Mouse (Mus musculus) midbrain, embryonic 10.5 days (tissue): ENCODE data around the gene Gnb1. TPM values are rescaled to one million over a fixed set of nuclear protein-coding genes. Genes with fewer than 3 reads are reported as not detected.

ENCODE experiments used
- DNase-seq: peaks from one replicate; pipeline ENCODE4 v3.0.0-alpha.2; 2017; ENCODE audit warnings: low spot score
- H3K27ac ChIP-seq: fragments of 300-500 bp; sonication (generic); replicated peaks from 2 replicates; pipeline ENCODE4 v1.5.1; 2016; ENCODE audit warnings: mild to moderate bottlenecking
- H3K27me3 ChIP-seq: fragments of 300-500 bp; sonication (generic); 2 replicates; pipeline ENCODE4 v1.6.1; 2016; ENCODE audit warnings: low read depth, mild to moderate bottlenecking; ENCODE audit not compliant: poor library complexity, severe bottlenecking
- H3K36me3 ChIP-seq: fragments of 300-500 bp; sonication (generic); 2 replicates; pipeline ENCODE4 v1.6.1; 2016; ENCODE audit warnings: mild to moderate bottlenecking, moderate library complexity
- H3K4me1 ChIP-seq: fragments of 300-500 bp; sonication (generic); 2 replicates; pipeline ENCODE4 v1.6.1; 2016
- H3K4me3 ChIP-seq: fragments of 300-500 bp; sonication (generic); 2 replicates; pipeline ENCODE4 v1.5.1; 2016; ENCODE audit warnings: mild to moderate bottlenecking, moderate library complexity
- H3K9me3 ChIP-seq: fragments of 300-500 bp; sonication (generic); replicated peaks from 2 replicates; pipeline ENCODE4 v1.6.1; 2016; ENCODE audit warnings: mild to moderate bottlenecking
- WGBS: fragments of 180-500 bp; shearing (Covaris S2); methylation state at CpG from one replicate; pipeline ENCODE4 v1.1.7; 2016; 5-methylcytosine and 5-hydroxymethylcytosine counted together
- polyA plus RNA-seq: library from polyadenylated mRNA; unstranded; fragments of >200 nt; fragmentation: Nextera tagmentation; extraction: Ambion mirVana; gene quantifications from 2 replicates; pipeline ENCODE4 v1.2.1, GENCODE M21; 2016

Gnb1 gene
- polyA plus RNA-seq, 1 experiment from 2014 or later = 630 TPM

GRCm38 (mm10) chr4:155575521-155575920 lies 84.4 kb downstream of the Gnb1 start:
- peaks cover 47% of the 10 kb centered on the region for H3K36me3 ChIP-seq

GRCm38 (mm10) chr4:155577132-155577531 lies 86.0 kb downstream of the Gnb1 start:
- WGBS = 93% methylated on average over 9 of the region's 9 CpGs
- peaks cover 57% of the 10 kb centered on the region for H3K36me3 ChIP-seq
- no peaks in the 10 kb centered on the region for H3K4me1 ChIP-seq
- DNase-seq = no peak
- H3K9me3 ChIP-seq = no peaks in the 10 kb centered on the region
- H3K27me3 ChIP-seq = no peaks in the 10 kb centered on the region
- H3K27ac ChIP-seq = no peak overlapping the region
- no peak overlapping the region for H3K4me3 ChIP-seq

More at GRCm38 (mm10) chr4:155575521-155575920, 84.4 kb downstream of the Gnb1 start:
- Histone ChIP-seq H3K27me3 (no peaks in the 10 kb centered on the region), H3K9me3 (no peaks in the 10 kb centered on the region), H3K4me1 (peaks cover 5% of the 10 kb centered on the region; the same call in 1 of the 2 replicates), H3K27ac (no peak overlapping the region), H3K4me3 (no peak overlapping the region)
- DNase-seq = no peak
- 91% methylated on average over 8 of the region's 8 CpGs for WGBS

- H3K4me3 ChIP-seq = no peak overlapping the region
- H3K9me3 ChIP-seq = no peaks in the 10 kb centered on the region
- 91% methylated on average over 5 of the region's 5 CpGs for WGBS
- no peaks in the 10 kb centered on the region for H3K27me3 ChIP-seq
- H3K4me1 ChIP-seq = no peaks in the 10 kb centered on the region
- peaks cover 64% of the 10 kb centered on the region for H3K36me3 ChIP-seq
- no peak for DNase-seq
- H3K27ac ChIP-seq = no peak overlapping the region
Observed at GRCm38 (mm10) chr4:155577741-155578140, 86.6 kb downstream of the Gnb1 start.

- H3K4me1 ChIP-seq = no peaks in the 10 kb centered on the region
- DNase-seq = no peak
- H3K36me3 ChIP-seq = peaks cover 69% of the 10 kb centered on the region
- H3K27ac ChIP-seq = no peak overlapping the region
- no peaks in the 10 kb centered on the region for H3K9me3 ChIP-seq
- H3K4me3 ChIP-seq = no peak overlapping the region
- 94% methylated on average over 7 of the region's 7 CpGs for WGBS
- no peaks in the 10 kb centered on the region for H3K27me3 ChIP-seq
Observed at GRCm38 (mm10) chr4:155578336-155579125, 87.4 kb downstream of the Gnb1 start.

GRCm38 (mm10) chr4:155580420-155580819 lies 89.3 kb downstream of the Gnb1 start:
- H3K27me3 ChIP-seq = no peaks in the 10 kb centered on the region
- 32% methylated on average over 1 of the region's 1 CpGs for WGBS
- DNase-seq = peak; percentile 52
- no peak overlapping the region for H3K27ac ChIP-seq
- no peaks in the 10 kb centered on the region for H3K9me3 ChIP-seq
- H3K36me3 ChIP-seq = peaks cover 83% of the 10 kb centered on the region
- no peak overlapping the region for H3K4me3 ChIP-seq
- H3K4me1 ChIP-seq = no peaks in the 10 kb centered on the region

- no peaks in the 10 kb centered on the region for H3K4me1 ChIP-seq
- DNase-seq = no peak
- H3K27me3 ChIP-seq = no peaks in the 10 kb centered on the region
- 92% methylated on average over 6 of the region's 6 CpGs for WGBS
- H3K36me3 ChIP-seq = peaks cover 84% of the 10 kb centered on the region
- H3K27ac ChIP-seq = no peak overlapping the region
- H3K9me3 ChIP-seq = no peaks in the 10 kb centered on the region
- H3K4me3 ChIP-seq = no peak overlapping the region
Observed at GRCm38 (mm10) chr4:155582279-155582905, 91.2 kb downstream of the Gnb1 start.

- WGBS = 92% methylated on average over 5 of the region's 5 CpGs
Observed at GRCm38 (mm10) chr4:155589356-155589755, 98.2 kb downstream of the Gnb1 start.

GRCm38 (mm10) chr4:155591012-155591719 lies 100.0 kb downstream of the Gnb1 start:
- H3K27ac ChIP-seq = no peak overlapping the region
- WGBS = 84% methylated on average over 7 of the region's 7 CpGs
- H3K4me1 ChIP-seq = no peaks in the 10 kb centered on the region
- no peak for DNase-seq
- H3K36me3 ChIP-seq = peaks cover 45% of the 10 kb centered on the region
- H3K27me3 ChIP-seq = no peaks in the 10 kb centered on the region
- no peaks in the 10 kb centered on the region for H3K9me3 ChIP-seq
- no peak overlapping the region for H3K4me3 ChIP-seq

More at GRCm38 (mm10) chr4:155589356-155589755, 98.2 kb downstream of the Gnb1 start:
- Histone ChIP-seq H3K9me3 (no peaks in the 10 kb centered on the region), H3K36me3 (peaks cover 63% of the 10 kb centered on the region), H3K4me3 (no peak overlapping the region), H3K27ac (no peak overlapping the region), H3K4me1 (no peaks in the 10 kb centered on the region), H3K27me3 (no peaks in the 10 kb centered on the region)
- DNase-seq = no peak

- Histone ChIP-seq H3K9me3 (0 out of 2 replicates have a peak, but pooled peaks cover 2% of the 10 kb centered on the region), H3K36me3 (peaks cover 19% of the 10 kb centered on the region), H3K4me1 (no peaks in the 10 kb centered on the region), H3K27ac (no peak overlapping the region), H3K4me3 (no peak overlapping the region), H3K27me3 (no peaks in the 10 kb centered on the region)
- 89% methylated on average over 1 of the region's 1 CpGs for WGBS
- DNase-seq = no peak
Observed at GRCm38 (mm10) chr4:155593780-155594179, 102.6 kb downstream of the Gnb1 start.

GRCm38 (mm10) chr4:155595777-155596176 lies 104.6 kb downstream of the Gnb1 start:
- 89% methylated on average over 3 of the region's 3 CpGs for WGBS
- 0 out of 2 replicates have a peak, but pooled peaks cover 2% of the 10 kb centered on the region for H3K9me3 ChIP-seq
- no peak for DNase-seq
- no peak overlapping the region for H3K27ac ChIP-seq
- no peaks in the 10 kb centered on the region for H3K27me3 ChIP-seq
- H3K4me1 ChIP-seq = peaks cover 2% of the 10 kb centered on the region
- H3K36me3 ChIP-seq = no peaks in the 10 kb centered on the region
- H3K4me3 ChIP-seq = no peak overlapping the region

- no peaks in the 10 kb centered on the region for H3K36me3 ChIP-seq
- no peaks in the 10 kb centered on the region for H3K27me3 ChIP-seq
- WGBS = 81% methylated on average over 5 of the region's 5 CpGs
- H3K4me1 ChIP-seq = peaks cover 6% of the 10 kb centered on the region
- H3K9me3 ChIP-seq = 0 out of 2 replicates have a peak, but pooled peaks cover 2% of the 10 kb centered on the region
- no peak overlapping the region for H3K27ac ChIP-seq
- H3K4me3 ChIP-seq = no peak overlapping the region
- DNase-seq = no peak
Observed at GRCm38 (mm10) chr4:155596606-155597005, 105.4 kb downstream of the Gnb1 start.

GRCm38 (mm10) chr4:155598536-155598935 lies 107.4 kb downstream of the Gnb1 start:
- WGBS = 20% methylated on average over 20 of the region's 20 CpGs
- Histone ChIP-seq H3K4me1 (peaks cover 20% of the 10 kb centered on the region), H3K36me3 (peaks cover 11% of the 10 kb centered on the region), H3K27me3 (no peaks in the 10 kb centered on the region), H3K4me3 (no peak overlapping the region), H3K27ac (no peak overlapping the region), H3K9me3 (0 out of 2 replicates have a peak, but pooled peaks cover 2% of the 10 kb centered on the region)
- DNase-seq = no peak
